Mouse (Mus musculus) liver, embryonic 15.5 days (tissue): ENCODE measurements around the gene Cgnl1. TPM values are rescaled to one million over a fixed set of nuclear protein-coding genes. Genes with fewer than 3 reads are reported as not detected.

Source experiments
- ATAC-seq: fragments of 200-750 bp; cut with Nextera tagmentation; 2 replicates; pipeline ENCODE4 v1.8.0; 2017; ENCODE audit warnings: moderate number of reproducible peaks, mild to moderate bottlenecking, moderate library complexity; ENCODE audit not compliant: insufficient read depth
- H3K27ac ChIP-seq: fragments of 300-500 bp; sonication (generic); replicated peaks from 2 replicates; pipeline ENCODE4 v1.5.1; 2015; ENCODE audit warnings: mild to moderate bottlenecking, inconsistent platforms
- H3K27me3 ChIP-seq: fragments of 300-500 bp; sonication (generic); 2 replicates; pipeline ENCODE4 v1.6.1; 2015; ENCODE audit warnings: mild to moderate bottlenecking, inconsistent platforms
- H3K36me3 ChIP-seq: fragments of 300-500 bp; sonication (generic); replicated peaks from 2 replicates; pipeline ENCODE4 v1.6.1; 2015; ENCODE audit warnings: moderate library complexity, mild to moderate bottlenecking, inconsistent platforms
- H3K4me1 ChIP-seq: fragments of 300-500 bp; sonication (generic); replicated peaks from 2 replicates; pipeline ENCODE4 v1.6.1; 2015; ENCODE audit warnings: inconsistent platforms
- H3K4me2 ChIP-seq: fragments of 300-500 bp; sonication (generic); 2 replicates; pipeline ENCODE4 v1.6.1; 2015; ENCODE audit warnings: moderate library complexity, mild to moderate bottlenecking, inconsistent platforms
- H3K4me3 ChIP-seq: fragments of 300-500 bp; sonication (generic); replicated peaks from 2 replicates; pipeline ENCODE4 v1.5.1; 2015; ENCODE audit warnings: mild to moderate bottlenecking, inconsistent platforms
- H3K9ac ChIP-seq: fragments of 300-500 bp; sonication (generic); 2 replicates; pipeline ENCODE4 v1.6.1; 2015; ENCODE audit warnings: moderate library complexity, mild to moderate bottlenecking, inconsistent platforms
- H3K9me3 ChIP-seq: fragments of 300-500 bp; sonication (generic); replicated peaks from 2 replicates; pipeline ENCODE4 v1.6.1; 2016; ENCODE audit warnings: inconsistent platforms
- WGBS: fragments of 180-500 bp; shearing (Covaris S2); methylation state at CpG from one replicate; pipeline ENCODE4 v1.1.7; 2015; ENCODE audit warnings: mixed read lengths; ENCODE audit not compliant: insufficient replicate concordance; 5-methylcytosine and 5-hydroxymethylcytosine counted together
- polyA plus RNA-seq: library from polyadenylated mRNA; unstranded; fragments of >200 nt; fragmentation: Nextera tagmentation; extraction: Ambion mirVana; gene quantifications from 2 replicates; pipeline ENCODE4 v1.2.1, GENCODE M21; 2015

The Cgnl1 gene
- polyA plus RNA-seq, 1 experiment from 2014 or later: 2.0 TPM

DNA sequence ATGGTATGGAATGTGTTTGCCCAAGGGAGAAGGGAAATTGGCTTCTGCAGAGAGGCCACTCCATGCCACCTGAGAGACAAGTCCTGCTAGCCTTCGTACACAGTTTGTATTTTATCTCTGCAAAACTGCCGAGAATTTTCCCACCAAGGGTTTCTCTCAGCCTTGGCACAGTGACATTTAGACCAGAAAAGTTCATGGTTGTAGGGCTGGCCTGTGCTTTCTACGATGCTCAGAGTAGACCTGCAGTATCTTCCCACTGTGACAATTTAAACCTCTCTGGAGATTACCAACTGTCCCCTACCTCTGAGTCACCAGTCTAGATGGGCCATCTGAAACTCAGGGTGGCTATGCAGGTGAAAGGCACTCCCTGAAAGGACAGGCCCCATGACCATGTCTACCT is 116.5 kb downstream of the Cgnl1 start:
- H3K27ac ChIP-seq: no peak overlapping the region
- no peaks in the 10 kb centered on the region for H3K36me3 ChIP-seq
- no peak overlapping the region for H3K4me3 ChIP-seq
- 49% methylated on average over 3 of the region's 3 CpGs for WGBS
- H3K4me1 ChIP-seq: peaks cover 13% of the 10 kb centered on the region
- no peak overlapping the region for H3K9ac ChIP-seq
- no peak overlapping the region for H3K4me2 ChIP-seq
- no peaks in the 10 kb centered on the region for H3K9me3 ChIP-seq
- no peak for ATAC-seq
- H3K27me3 ChIP-seq: no peaks in the 10 kb centered on the region

DNA sequence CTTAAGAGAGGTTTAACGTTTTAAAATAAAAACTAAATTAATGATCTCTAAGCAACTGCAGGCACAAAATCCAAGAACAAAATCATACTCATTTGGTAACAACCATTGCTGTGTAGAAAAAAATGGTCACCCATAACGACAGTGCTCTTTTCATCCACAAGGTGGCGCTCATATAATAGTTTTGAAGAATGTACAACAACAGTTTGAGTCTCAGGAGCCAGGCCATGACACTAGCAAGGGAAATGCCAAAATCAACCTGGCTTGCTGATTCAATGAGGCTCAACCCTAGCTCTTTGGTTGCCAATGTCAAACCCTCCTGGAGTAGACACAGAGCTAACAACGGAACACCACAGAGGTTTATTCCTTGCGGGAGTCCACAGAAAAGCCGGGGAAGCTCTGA is 125.3 kb downstream of the Cgnl1 start:
- Histone ChIP-seq H3K4me3 (no peak overlapping the region), H3K4me1 (no peaks in the 10 kb centered on the region), H3K4me2 (no peak overlapping the region), H3K27ac (no peak overlapping the region), H3K36me3 (no peaks in the 10 kb centered on the region), H3K9me3 (no peaks in the 10 kb centered on the region), H3K9ac (no peak overlapping the region), H3K27me3 (no peaks in the 10 kb centered on the region)
- WGBS: 39% methylated on average over 6 of the region's 6 CpGs
- ATAC-seq: no peak

GRCm38 (mm10) chr9:71643611-71644010 is 127.8 kb downstream of the Cgnl1 start:
- H3K27ac ChIP-seq: no peak overlapping the region
- WGBS: 71% methylated on average over 4 of the region's 4 CpGs

GRCm38 (mm10) chr9:71642270-71642669 is 129.1 kb downstream of the Cgnl1 start:
- Histone ChIP-seq H3K9me3 (no peaks in the 10 kb centered on the region), H3K27ac (no peak overlapping the region), H3K4me2 (no peak overlapping the region), H3K4me3 (no peak overlapping the region), H3K9ac (no peak overlapping the region), H3K27me3 (no peaks in the 10 kb centered on the region), H3K36me3 (no peaks in the 10 kb centered on the region), H3K4me1 (no peaks in the 10 kb centered on the region)
- WGBS: 68% methylated on average over 3 of the region's 3 CpGs
- no peak for ATAC-seq

More at GRCm38 (mm10) chr9:71643611-71644010, 127.8 kb downstream of the Cgnl1 start:
- no peak for ATAC-seq
- Histone ChIP-seq H3K9me3 (no peaks in the 10 kb centered on the region), H3K36me3 (no peaks in the 10 kb centered on the region), H3K27me3 (no peaks in the 10 kb centered on the region), H3K4me3 (no peak overlapping the region), H3K4me1 (no peaks in the 10 kb centered on the region), H3K9ac (no peak overlapping the region), H3K4me2 (no peak overlapping the region)

- WGBS: 59% methylated on average over 4 of the region's 4 CpGs
- no peak for ATAC-seq
- no peak overlapping the region for H3K9ac ChIP-seq
These were observed 131.0 kb downstream of the Cgnl1 start for GRCm38 (mm10) chr9:71640361-71640927.

DNA sequence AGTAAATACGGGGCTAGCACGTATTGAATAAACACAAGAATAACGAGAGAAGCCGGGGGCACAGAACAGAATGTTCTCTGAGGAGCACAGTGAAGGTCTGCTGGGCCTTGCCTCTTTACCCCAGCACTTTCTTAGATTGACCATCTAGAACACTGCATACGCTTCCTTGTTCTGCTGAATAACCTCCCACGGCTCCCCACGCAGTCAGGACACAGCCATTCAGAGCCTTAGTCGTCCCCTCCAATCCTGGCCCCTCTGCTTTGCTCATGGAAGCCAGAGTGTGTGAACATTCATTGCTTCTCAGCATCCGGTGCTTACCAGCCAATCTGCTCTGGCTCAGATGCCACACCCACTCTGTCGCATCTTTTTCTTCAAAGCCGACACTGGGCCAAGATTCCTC is 133.2 kb downstream of the Cgnl1 start:
- no peak overlapping the region for H3K9ac ChIP-seq
- H3K9me3 ChIP-seq: no peaks in the 10 kb centered on the region
- no peaks in the 10 kb centered on the region for H3K36me3 ChIP-seq
- H3K4me1 ChIP-seq: no peaks in the 10 kb centered on the region
- no peak for ATAC-seq
- no peak overlapping the region for H3K4me2 ChIP-seq
- no peak overlapping the region for H3K27ac ChIP-seq
- no peaks in the 10 kb centered on the region for H3K27me3 ChIP-seq
- H3K4me3 ChIP-seq: no peak overlapping the region
- 73% methylated on average over 11 of the region's 11 CpGs for WGBS

More at GRCm38 (mm10) chr9:71640361-71640927, 131.0 kb downstream of the Cgnl1 start:
- Histone ChIP-seq H3K9me3 (no peaks in the 10 kb centered on the region), H3K4me3 (no peak overlapping the region), H3K4me1 (no peaks in the 10 kb centered on the region), H3K27ac (no peak overlapping the region), H3K36me3 (no peaks in the 10 kb centered on the region), H3K4me2 (no peak overlapping the region), H3K27me3 (no peaks in the 10 kb centered on the region)

DNA sequence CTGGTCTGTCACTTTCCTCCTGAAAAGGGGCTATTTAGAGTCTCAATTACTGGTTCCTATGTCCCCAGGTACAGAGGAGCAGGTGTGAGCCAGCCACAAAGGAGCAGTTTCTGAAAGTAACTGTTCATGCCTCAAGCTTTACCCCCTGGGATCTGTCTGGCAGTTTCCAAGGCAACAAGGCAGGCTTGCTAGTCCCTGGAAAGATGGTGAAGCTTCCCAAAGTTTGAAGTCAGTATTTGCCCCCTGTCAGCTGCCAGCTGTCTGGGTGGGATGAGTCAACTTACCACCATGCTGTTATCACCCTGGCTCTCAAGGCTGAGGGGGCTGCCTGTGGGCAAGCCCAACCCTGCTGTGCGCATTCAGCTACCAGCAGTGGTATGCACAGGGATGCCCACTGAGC is 134.5 kb downstream of the Cgnl1 start:
- no peak overlapping the region for H3K4me2 ChIP-seq
- H3K27ac ChIP-seq: no peak overlapping the region
- 76% methylated on average over 1 of the region's 1 CpGs for WGBS
- no peaks in the 10 kb centered on the region for H3K9me3 ChIP-seq
- ATAC-seq: no peak
- H3K36me3 ChIP-seq: no peaks in the 10 kb centered on the region
- H3K9ac ChIP-seq: no peak overlapping the region
- H3K4me3 ChIP-seq: no peak overlapping the region
- H3K4me1 ChIP-seq: no peaks in the 10 kb centered on the region
- no peaks in the 10 kb centered on the region for H3K27me3 ChIP-seq

DNA sequence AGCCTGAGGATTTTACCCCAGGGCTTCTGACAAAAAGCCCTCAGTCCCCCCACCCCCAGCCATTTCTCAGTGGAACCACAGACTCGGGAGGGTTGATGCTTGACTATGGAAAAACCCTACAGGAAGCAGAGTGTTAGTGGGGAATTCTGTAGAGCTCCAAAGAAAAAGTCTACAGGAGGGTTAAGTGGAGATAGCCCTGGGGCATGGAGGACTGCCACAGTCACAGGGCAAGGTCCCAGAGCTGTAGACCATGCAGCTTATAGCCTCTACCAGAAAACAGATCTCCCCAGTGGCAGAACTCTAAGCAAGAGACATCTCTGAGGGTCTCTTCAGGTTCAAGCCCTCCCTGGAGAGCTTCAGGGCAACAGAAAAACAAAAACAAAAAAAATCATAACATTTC is 135.8 kb downstream of the Cgnl1 start:
- ATAC-seq: no peak
- WGBS: 32% methylated on average over 1 of the region's 1 CpGs
- H3K9me3 ChIP-seq: no peaks in the 10 kb centered on the region
- H3K36me3 ChIP-seq: no peaks in the 10 kb centered on the region
- H3K27ac ChIP-seq: no peak overlapping the region
- H3K4me2 ChIP-seq: no peak overlapping the region
- H3K9ac ChIP-seq: no peak overlapping the region
- H3K4me1 ChIP-seq: no peaks in the 10 kb centered on the region
- H3K27me3 ChIP-seq: no peaks in the 10 kb centered on the region
- no peak overlapping the region for H3K4me3 ChIP-seq

- no peaks in the 10 kb centered on the region for H3K27me3 ChIP-seq
- H3K4me3 ChIP-seq: no peak overlapping the region
- no peaks in the 10 kb centered on the region for H3K36me3 ChIP-seq
- no peak for ATAC-seq
- H3K9me3 ChIP-seq: no peaks in the 10 kb centered on the region
- no peak overlapping the region for H3K4me2 ChIP-seq
- no peak overlapping the region for H3K9ac ChIP-seq
- WGBS: 58% methylated on average over 2 of the region's 2 CpGs
- no peak overlapping the region for H3K27ac ChIP-seq
- H3K4me1 ChIP-seq: no peaks in the 10 kb centered on the region
These were observed 136.5 kb downstream of the Cgnl1 start for GRCm38 (mm10) chr9:71634916-71635315.

GRCm38 (mm10) chr9:71628921-71629320 is 142.5 kb downstream of the Cgnl1 start:
- Histone ChIP-seq H3K9me3 (no peaks in the 10 kb centered on the region), H3K9ac (no peak overlapping the region), H3K4me2 (no peak overlapping the region), H3K4me1 (no peaks in the 10 kb centered on the region), H3K27ac (no peak overlapping the region), H3K36me3 (no peaks in the 10 kb centered on the region), H3K4me3 (no peak overlapping the region), H3K27me3 (no peaks in the 10 kb centered on the region)
- WGBS: 61% methylated on average over 6 of the region's 6 CpGs
- no peak for ATAC-seq

- H3K27ac ChIP-seq: no peak overlapping the region
- H3K27me3 ChIP-seq: no peaks in the 10 kb centered on the region
- H3K9me3 ChIP-seq: no peaks in the 10 kb centered on the region
- no peaks in the 10 kb centered on the region for H3K36me3 ChIP-seq
- H3K4me2 ChIP-seq: no peak overlapping the region
- WGBS: 63% methylated on average over 6 of the region's 6 CpGs
- ATAC-seq: no peak
- no peak overlapping the region for H3K4me3 ChIP-seq
- H3K9ac ChIP-seq: no peak overlapping the region
- no peaks in the 10 kb centered on the region for H3K4me1 ChIP-seq
These were observed 143.1 kb downstream of the Cgnl1 start for GRCm38 (mm10) chr9:71628286-71628685.

- no peaks in the 10 kb centered on the region for H3K4me1 ChIP-seq
- H3K9ac ChIP-seq: no peak overlapping the region
- H3K4me3 ChIP-seq: no peak overlapping the region
- H3K27ac ChIP-seq: no peak overlapping the region
- no peak for ATAC-seq
- no peaks in the 10 kb centered on the region for H3K36me3 ChIP-seq
- H3K27me3 ChIP-seq: no peaks in the 10 kb centered on the region
- no peaks in the 10 kb centered on the region for H3K9me3 ChIP-seq
- no peak overlapping the region for H3K4me2 ChIP-seq
- 55% methylated on average over 6 of the region's 6 CpGs for WGBS
These were observed 145.4 kb downstream of the Cgnl1 start for GRCm38 (mm10) chr9:71625961-71626360.
